Mouse (Mus musculus) brain, adult 2 months (tissue): Measurements from ENCODE around the gene Soga1.
A peak's percentile ranks its signal among the peaks of the same experiment; 100 is the strongest.

Experiments used
- DNase-seq: peaks from one replicate; pipeline ENCODE4 v3.0.0; 2011; ENCODE audit warnings: low read depth, low spot score

The Soga1 gene

DNA sequence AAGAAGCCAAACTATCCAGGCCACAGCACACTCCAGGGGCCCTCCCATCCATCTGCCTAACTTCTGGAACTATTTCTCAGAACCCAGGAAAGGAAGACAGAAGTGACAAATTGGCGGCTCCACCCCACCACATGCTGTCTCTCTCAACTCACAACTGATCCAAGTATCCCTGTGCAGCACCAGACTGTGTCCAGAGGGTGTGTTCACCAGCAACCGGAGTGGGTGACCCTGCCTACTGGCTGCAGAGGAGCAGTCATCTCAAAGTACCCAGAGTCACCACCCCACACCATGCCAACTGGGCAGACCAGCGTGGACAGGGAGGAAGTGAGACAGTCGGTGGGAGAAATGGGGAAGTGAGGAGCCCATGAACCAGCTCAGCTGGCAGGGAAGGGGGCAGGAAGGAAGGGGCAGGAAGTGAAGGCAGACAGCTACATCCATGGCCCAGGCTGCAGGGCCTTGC, 15.8 kb downstream of the Soga1 start:
- peak; percentile 88 for DNase-seq

- peak; percentile 94 for DNase-seq
Measured at GRCm38 (mm10) chr2:157060557-157061305, 18.3 kb downstream of the Soga1 start.

- DNase-seq, result peak; percentile 58
Measured at GRCm38 (mm10) chr2:157060037-157060436, 19.0 kb downstream of the Soga1 start.

DNA sequence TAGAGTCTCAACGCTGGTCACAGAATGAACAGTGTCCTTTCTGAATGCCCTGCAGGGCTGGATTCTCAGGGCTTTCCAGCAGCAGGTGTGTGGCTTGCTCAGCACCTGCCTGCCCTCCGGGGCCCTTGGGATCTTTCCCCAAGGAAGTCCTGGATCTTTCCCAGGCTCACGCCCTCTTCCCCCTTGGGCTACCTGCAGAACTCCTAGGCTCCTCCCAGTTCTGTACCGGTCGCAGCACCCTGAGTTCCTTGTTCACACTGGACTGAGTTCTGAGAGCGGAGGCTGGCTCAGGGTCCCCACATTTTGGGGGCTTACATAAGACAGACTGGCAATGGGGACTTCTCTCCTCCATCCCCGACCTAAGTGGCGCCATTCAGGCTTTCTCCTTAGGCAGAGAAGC, 19.9 kb downstream of the Soga1 start:
- DNase-seq, result no peak

DNA sequence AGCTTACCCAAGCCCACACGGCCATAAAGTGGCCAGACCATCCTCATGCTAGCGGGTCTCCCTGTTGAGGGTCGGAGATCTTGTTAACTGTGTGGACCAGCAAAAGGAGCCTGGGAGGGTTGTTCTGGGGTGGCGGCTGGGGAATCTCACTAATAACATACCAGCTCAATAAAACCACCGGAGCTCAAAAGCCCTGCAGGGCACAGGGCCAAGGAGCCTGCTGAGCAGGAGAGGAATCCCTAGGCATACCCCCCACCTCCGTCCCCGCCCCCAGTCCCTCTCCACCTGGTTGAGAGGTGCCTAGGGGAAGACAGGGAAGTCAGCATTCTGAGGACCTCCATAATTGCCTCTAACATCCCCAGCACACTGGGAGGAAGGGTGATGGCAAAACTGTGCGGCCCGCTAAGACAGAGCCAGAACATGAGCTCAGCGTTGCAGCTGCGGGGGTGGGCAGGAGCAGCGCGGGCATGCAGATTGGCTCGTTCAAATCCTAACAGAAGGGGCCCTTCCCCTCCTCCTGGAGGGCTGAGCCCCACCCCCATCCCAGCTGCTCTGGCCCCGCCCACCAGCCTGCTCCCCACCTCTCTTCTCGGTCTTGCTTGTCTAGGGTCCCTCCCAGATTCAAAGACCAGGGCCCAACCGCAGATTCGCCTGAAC, 20.6 kb downstream of the Soga1 start:
- peak; percentile 96 for DNase-seq

DNA sequence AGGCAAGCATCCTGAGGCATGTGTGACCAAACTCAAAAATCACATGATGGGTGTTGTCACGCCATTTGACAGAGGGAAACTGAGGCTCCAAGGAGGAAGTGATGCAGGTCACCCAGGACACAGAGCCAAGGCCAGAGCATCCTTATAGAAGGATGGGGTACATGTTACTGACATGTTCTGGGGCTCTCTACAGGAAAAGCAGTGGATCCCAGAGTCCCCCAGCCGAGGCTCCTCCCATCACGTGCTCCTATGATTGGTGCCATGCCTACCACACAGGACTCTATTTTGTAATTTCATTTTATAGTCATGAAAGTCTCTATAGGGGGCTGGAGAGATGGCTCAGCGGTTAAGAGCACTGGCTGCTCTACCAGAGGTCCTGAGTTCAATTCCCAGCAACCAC, 21.3 kb downstream of the Soga1 start:
- no peak for DNase-seq

DNA sequence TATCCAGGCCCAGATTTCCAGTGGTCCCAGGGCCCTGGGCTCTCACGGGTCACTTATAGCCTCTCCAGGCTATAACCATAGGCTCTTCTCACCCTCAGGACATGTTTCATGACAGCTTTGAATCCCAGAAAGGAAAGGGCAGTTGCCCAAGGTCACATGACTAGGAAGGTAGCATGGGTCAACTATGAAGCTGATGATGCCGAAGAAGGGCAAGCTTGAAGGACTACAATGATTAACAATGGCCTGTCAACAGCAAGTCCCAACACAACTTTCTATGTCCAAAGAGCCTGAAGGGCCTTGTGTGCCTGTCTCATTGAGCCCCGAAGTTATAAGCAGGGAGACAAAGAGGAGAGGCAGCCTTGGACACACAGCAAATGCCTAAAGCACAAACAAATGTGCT, 21.9 kb downstream of the Soga1 start:
- DNase-seq, result no peak

DNA sequence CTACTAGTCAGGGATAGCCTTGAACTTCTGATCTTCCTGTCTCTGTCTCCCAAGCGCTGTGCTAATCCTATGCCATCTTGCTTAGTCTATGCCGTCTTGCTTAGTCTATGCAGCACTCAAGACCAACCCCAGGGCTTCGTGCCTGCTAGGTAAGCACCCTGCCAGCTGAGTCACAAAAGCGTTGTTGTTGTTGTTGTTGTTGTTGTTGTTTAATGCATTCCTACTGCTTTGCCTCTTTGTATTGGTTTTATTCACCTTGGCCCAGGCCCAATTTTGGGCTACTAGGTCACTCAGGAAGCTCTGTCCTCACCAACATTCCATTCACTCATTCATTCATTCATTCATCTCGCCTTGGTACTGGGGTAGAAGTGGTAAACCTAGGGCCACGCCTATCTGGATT, 23.3 kb downstream of the Soga1 start:
- DNase-seq, result no peak

GRCm38 (mm10) chr2:157054816-157055215, 24.2 kb downstream of the Soga1 start:
- DNase-seq, result peak; percentile 75

DNA sequence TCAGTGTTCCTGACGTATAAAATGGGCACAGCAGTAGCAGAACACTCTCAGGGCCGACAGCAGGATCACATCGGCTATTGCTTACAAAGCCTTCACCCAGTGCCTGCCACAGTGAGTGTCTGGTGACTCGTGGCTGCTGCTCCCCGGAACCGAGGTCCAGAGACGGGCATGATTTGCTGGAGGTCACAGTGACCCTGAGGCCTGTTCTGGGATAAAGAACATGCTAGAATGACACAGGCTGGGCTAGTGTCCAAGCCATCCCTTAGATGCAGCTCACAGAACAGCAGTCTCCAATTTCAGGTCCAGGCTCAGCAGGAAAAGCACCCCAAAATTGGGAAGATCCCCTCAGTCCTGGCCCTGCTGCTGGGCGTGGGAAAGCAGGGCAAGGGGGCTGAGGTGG, 24.8 kb downstream of the Soga1 start:
- DNase-seq, result peak; percentile 50

- no peak for DNase-seq
Measured at GRCm38 (mm10) chr2:157053787-157054186, 25.3 kb downstream of the Soga1 start.

DNA sequence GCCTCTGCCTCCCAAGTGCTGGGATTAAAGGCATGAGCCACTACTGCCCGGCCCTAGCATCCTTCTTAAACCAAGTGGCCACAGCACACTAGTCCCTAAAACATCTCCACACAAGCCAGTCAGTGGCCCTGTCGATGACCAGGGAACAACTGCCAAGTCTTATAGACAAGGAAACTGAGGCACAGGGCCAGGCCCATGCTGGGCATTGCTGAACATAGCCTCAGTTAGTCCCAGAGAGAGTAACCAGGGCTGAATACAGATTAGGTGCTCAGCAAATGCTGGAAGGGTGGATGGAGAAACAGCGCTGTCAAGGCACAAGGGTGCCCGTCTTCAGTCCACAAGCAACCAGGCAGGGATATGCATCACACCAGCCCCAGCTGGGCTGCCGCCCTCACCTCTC, 25.9 kb downstream of the Soga1 start:
- DNase-seq, result no peak

DNA sequence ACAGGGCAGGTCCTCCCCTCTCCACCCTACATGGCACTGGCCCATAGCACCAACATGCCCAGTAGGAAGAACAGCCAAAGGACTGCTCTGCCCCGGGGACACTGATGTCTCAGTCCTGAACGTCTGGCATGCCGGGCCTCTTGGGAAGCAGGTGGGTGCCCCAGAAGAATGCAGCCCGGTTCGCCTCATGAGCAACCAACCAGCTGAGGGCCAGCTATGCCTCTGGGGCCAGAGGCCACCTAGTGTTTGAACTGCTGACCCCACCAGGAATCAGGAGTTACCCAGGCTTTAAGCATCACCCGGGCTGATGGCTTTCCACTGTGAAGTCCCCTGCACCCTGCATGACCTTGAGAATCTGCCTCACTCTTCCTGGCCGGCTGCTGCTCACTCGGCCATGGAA, 26.6 kb downstream of the Soga1 start:
- no peak for DNase-seq

- DNase-seq, result peak; percentile 91
Measured at GRCm38 (mm10) chr2:157049831-157050243, 29.2 kb downstream of the Soga1 start.

- DNase-seq, result peak; percentile 93
Measured at GRCm38 (mm10) chr2:157048395-157049181, 30.5 kb downstream of the Soga1 start.

- DNase-seq, result peak; percentile 58
Measured at GRCm38 (mm10) chr2:157046956-157047355, 32.1 kb downstream of the Soga1 start.

DNA sequence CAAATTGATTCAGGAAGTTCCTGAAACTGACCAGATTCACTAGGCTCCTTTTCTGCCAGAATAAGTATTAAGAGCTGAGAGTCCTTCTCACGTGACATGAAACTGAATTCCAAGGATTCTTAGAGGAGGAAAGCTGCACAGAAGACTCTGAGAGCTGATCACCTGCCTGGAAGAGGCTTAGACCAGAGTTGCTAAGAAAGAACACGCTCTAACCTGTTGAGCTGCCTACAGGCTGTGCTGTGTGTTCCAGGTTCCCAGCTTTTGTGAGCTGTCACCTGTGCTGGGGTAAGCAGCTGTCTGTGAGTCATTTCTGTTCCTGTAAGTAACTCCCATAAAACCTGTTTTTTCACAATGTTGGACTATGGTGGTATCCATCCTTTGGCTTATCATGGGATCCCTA, 33.1 kb downstream of the Soga1 start:
- no peak for DNase-seq

DNA sequence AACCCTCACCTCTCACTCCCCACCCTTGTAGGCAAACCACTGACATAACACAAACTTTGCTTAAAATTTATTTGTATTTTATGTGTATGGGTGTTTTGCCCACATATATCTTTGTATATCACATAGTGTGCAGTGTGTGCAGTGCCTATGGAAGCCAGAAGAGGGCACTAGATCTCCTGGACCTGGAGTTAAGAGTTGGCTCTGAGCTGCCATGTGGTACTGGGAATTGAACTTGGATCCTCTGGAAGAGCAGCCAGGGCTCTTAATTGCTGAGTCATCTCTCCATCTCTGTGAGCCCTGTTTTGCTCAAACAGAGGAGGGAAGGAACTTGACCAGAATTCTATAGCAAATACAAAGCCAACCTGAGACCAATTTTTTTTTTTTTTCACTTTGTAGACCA, 35.1 kb downstream of the Soga1 start:
- peak; percentile 46 for DNase-seq

GRCm38 (mm10) chr2:157043556-157043955, 35.5 kb downstream of the Soga1 start:
- DNase-seq, result peak; percentile 83

GRCm38 (mm10) chr2:157041421-157041820, 37.6 kb downstream of the Soga1 start:
- DNase-seq, result peak; percentile 46

GRCm38 (mm10) chr2:157040649-157041046, 38.4 kb downstream of the Soga1 start:
- no peak for DNase-seq

- DNase-seq, result peak; percentile 83
Measured at GRCm38 (mm10) chr2:157039900-157040648, 39.0 kb downstream of the Soga1 start.
